Mouse (Mus musculus) CD4-positive, CD25-positive, alpha-beta regulatory T cell, adult 2 months (primary cell): ENCODE measurements at regions not wholly inside any gene's neighbourhood (a gene's known extent, or its start where the extent isn't known, plus 50 kb on each side); places are given as distances from the start of the nearest gene placed in this dataset.
A peak's percentile ranks its signal among the peaks of the same experiment; 100 is the strongest.

Source experiments
- DNase-seq: peaks from one replicate; pipeline ENCODE4 v3.0.0-alpha.2; 2012; ENCODE audit warnings: low read depth, low spot score

DNA sequence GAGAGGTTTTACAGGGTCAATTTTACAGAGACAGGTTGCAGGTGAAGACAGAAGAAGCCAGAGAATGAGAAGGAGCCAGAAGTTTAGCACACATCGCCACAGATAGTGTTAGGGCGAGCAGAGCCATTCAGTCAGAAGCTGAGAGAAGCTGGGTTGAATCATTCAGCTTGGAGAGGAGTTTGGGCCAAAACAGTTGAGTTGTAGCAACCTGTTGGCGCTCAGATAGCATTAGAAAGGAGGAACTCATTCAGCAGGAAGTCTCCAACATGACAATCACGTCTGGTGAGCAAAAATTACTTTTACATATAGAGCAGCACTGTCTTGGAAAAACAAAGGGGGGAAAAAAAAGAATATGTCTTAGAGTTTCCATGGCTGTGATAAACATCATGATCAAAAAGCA lies 53.2 kb downstream of the Fam43a start:
- DNase-seq, result no peak

- DNase-seq, result no peak
Measured at GRCm38 (mm10) chr16:30653806-30654205, 54.3 kb downstream of the Fam43a start.

GRCm38 (mm10) chr16:30654226-30654625 lies 54.7 kb downstream of the Fam43a start:
- DNase-seq, result no peak

DNA sequence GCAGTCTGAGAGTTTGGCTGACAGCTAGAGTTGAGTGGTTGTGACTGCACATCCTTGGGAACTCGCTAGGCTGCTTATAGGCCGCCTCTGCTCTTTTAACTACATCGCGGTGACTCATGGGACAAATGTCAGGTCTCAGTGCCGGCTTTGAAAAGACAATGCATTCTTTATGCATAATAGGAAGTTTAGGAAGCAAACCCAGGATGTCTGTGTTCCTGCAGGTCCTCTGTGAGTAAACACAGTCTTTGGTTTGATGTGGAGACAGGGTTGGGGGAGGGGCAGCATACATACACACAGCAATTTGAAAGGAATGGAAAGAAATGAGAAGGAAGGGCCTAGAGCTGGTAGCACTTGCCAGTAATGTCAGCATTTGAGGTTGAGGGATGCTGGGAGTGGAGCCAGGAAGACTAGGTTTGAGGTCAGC lies 56.3 kb downstream of the Fam43a start:
- DNase-seq, result peak; percentile 9

DNA sequence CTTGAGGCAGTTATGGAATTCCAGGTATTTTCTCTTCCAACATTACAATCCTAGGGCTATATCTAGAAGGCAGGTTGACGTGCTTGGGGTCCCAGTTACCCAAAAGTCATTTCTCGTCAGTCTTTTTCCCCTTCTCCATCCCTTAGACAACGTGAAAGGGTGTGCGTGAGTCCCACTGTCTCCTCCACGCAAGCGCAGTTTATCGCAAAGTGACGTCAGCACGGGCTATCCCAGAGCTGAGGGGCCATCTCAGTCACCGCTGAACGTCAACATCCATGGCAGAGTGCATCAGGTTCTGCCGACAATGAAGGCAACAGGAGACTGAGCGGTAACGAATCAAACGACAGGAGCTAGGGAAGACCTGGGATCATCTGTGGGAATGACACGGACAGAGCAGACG lies 57.4 kb downstream of the Fam43a start:
- no peak for DNase-seq

DNA sequence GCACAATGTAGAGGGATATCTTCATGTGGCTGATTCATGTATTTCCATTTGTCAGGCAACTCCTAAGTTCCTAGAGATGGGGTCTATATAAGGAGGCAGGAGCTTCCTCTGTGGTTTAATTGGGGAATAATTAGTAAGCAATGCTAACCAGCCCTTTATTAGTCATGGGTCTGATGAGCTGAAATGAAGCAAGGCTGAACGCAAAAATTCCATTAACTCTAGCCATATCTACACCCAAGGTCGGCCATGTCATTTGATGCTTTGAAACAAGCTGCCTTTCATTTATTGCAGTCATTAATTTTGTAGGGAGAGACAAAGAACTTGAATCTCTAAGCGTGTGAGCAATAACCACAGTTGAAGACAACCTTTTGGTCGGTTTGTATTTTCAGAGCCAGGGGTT lies 59.4 kb downstream of the Fam43a start:
- no peak for DNase-seq

- no peak for DNase-seq
Measured at GRCm38 (mm10) chr16:30661086-30661977, 61.8 kb downstream of the Fam43a start.

- DNase-seq, result no peak
Measured at GRCm38 (mm10) chr16:30663055-30663454, 63.5 kb downstream of the Fam43a start.

DNA sequence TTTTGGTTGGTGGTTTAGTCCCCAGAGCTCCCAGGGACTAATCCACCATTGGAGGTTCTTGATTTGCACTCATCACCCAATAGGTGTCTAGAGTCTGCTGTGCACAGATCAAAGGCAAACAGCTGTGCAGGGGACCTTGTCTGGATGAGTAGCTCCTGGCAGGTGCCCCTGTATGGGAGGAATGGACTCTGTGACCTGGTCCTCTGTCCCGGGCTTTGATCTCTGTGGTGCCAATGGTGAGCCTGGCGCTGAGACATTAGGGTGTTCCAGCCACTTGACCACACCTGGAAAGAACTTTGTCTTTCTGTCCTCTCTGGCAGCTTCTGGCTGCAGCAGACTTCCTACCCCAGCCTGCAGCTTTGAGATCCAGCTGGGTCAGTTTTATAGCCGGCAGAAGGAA lies 64.4 kb downstream of the Fam43a start:
- DNase-seq, result no peak

- DNase-seq, result no peak
Measured at GRCm38 (mm10) chr16:30664433-30664832, 64.9 kb downstream of the Fam43a start.

GRCm38 (mm10) chr16:30665881-30666280 lies 66.4 kb downstream of the Fam43a start:
- DNase-seq, result no peak

DNA sequence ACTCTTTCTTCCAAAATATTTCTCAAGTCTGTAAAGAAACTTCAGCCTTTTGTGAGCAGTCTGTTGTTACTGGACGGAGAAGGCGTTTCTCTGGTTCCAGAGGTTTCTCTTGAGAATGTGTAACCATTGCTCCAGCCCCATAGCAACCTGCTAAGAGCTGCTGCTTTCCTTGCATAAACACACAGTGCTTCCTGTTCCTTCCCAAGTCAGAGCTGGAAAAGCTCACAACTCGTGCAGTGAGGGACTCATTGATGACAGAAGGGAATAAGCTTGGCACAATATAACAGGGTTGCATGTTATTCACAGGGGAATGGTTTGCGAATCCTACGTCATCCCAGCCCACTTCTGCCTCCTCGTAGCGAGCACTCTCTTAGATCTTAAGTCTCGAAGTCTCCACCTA lies 70.4 kb downstream of the Fam43a start:
- DNase-seq, result no peak

- DNase-seq, result no peak
Measured at GRCm38 (mm10) chr16:30671584-30671983, 72.1 kb downstream of the Fam43a start.

GRCm38 (mm10) chr16:30672776-30673550 lies 73.4 kb downstream of the Fam43a start:
- peak; percentile 36 for DNase-seq

- DNase-seq, result no peak
Measured at GRCm38 (mm10) chr16:30673662-30674061, 74.1 kb downstream of the Fam43a start.

GRCm38 (mm10) chr16:30675829-30676228 lies 76.3 kb downstream of the Fam43a start:
- DNase-seq, result peak; percentile 45

DNA sequence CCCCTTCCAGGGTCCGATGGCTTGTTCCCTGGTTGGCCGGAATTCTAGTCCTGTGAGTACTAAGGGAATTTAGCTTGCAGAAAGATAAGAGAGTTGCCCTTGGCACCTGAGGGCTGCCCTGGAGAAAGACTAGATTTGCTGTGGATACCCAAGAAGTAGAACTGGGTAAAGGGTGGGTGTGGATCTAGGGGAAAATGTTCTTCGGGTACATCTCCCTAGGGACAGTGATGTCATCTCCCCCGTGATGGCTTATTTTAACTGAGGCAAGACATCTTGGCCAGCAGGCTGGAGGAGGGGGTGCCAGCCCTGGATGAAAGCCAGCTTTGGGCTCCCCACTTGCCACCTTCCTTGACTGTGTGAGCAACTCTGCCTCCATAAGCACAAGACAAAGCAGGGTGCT lies 77.5 kb downstream of the Fam43a start:
- no peak for DNase-seq

- peak; percentile 63 for DNase-seq
Measured at GRCm38 (mm10) chr16:30677896-30678707, 78.6 kb downstream of the Fam43a start.

- DNase-seq, result peak; percentile 76
Measured at GRCm38 (mm10) chr16:30678708-30679492, 79.4 kb downstream of the Fam43a start.

DNA sequence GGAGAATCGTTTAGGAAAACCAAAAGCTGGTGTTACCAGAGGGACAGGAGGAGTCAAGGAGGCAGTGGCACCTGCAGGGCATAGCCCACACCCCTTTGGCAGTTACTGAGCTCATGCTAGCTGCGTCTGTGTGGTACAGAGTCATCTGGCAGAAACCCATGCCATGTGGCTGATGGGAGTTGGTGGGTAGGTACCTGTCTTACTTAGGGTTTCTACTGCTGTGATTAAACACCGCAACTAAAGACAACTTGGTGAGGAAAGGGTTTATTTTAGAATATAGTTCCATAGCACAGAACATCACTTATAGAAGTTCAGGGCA lies 79.9 kb downstream of the Fam43a start:
- DNase-seq, result peak; percentile 48

GRCm38 (mm10) chr16:30681421-30681820 lies 81.9 kb downstream of the Fam43a start:
- no peak for DNase-seq
